ENCODE assay signal across 15 mouse cellular contexts in genomic region chr13:98795511-98795910, GRCm38 (mm10).
"Had no signal": no experiment of that assay in that cellular context is flagged by ENCODE, and none has a peak within 500 bp of the region (broad histone marks: within the 10 kb centered on the region; RNA-seq: fewer than 3 reads in every experiment).

No protein-coding gene starts in this region.

- H3K9me3 ChIP-seq: stomach, embryonic 15.5 days had no signal

- H3K4me3 ChIP-seq: neural tube, embryonic 15.5 days; stomach, embryonic 15.5 days had no signal

- H3K27ac ChIP-seq: neural tube, embryonic 15.5 days; stomach, embryonic 15.5 days; stomach, postnatal 0 days had no signal

- H3K4me2 ChIP-seq: neural tube, embryonic 15.5 days; stomach, embryonic 15.5 days had no signal

- H3K9ac ChIP-seq: neural tube, embryonic 15.5 days; stomach, embryonic 15.5 days had no signal

- H3K27me3 ChIP-seq: neural tube, embryonic 15.5 days; stomach, embryonic 15.5 days had no signal

- DNase-seq: retina, postnatal 1 day; right cerebral cortex, adult 18-20 months; right cerebral cortex, postnatal 14 days; right cerebral cortex, postnatal 25 days; right cerebral cortex, postnatal 4 days; spleen, adult 18-20 months; thymus, adult 18-20 months; thymus, adult 2 months; thymus, postnatal 14 days; thymus, postnatal 25 days; thymus, postnatal 36 days; thymus, postnatal 4 days had no signal

- H3K4me1 ChIP-seq: neural tube, embryonic 15.5 days; stomach, embryonic 15.5 days had no signal
